Mouse (Mus musculus): ENCODE data around the gene Arnt2. TPM values are rescaled to one million over a fixed set of nuclear protein-coding genes. Genes with fewer than 3 reads are reported as not detected.

The Arnt2 gene
- total and polyA plus RNA-seq, 3 experiments: 0.03 to 0.27 (median 0.17) TPM

DNA sequence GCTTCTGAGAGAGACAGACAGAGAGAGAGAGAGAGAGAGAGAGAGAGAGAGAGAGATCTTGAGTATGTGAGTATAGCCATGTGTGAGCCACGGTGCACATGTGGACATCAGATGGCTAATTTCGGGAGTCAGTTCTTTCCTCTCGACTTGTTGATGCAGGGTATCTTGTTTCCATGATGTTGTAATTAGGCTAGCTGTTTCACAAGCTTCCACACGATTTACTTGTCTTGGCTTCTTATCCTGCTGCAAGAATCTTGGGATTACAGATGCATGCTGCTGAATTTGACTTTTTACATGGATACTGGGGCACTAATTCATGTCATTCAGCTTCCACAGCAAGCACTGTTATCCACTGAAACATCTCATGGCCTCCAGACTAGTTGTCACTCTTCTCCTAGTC, 178.6 kb downstream of the Arnt2 start:
- in situ Hi-C loops (cut with MboI; ENCODE audit: low pct_ligation_motif_present, low pct_unique_long_range_greater_than_20kb, low sequenced_read_pairs): no loop called here

DNA sequence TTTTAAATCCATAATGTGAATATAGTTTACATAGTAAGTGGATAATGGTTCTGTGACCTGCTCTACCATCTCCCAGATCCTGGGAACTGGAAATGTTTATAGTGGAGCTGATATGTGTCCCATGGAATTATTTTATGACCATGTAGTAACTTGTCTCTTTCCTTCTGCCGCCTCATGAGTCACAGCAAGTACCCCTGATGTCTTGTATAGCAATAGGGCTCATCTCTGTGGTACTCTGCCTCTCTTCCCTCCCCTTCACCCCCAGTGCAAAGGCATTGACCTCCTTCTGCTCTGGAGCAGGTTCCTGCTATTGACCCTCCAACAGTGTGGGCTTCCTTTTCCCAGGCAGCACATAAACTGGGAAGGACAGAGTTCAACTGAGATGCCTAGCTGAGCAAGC, 182.3 kb downstream of the Arnt2 start:
- H3K4me3 ChIP-seq (replicated peaks in 1 of 3; ENCODE audit: low read depth in 2 of 3, low read length in 2 of 3, poor library complexity in 1 of 3): no peak overlapping the region
- no peaks in the 10 kb centered on the region for H3K36me3 ChIP-seq (replicated peaks in 1 of 2; ENCODE audit: control insufficient read depth in 1 of 2, insufficient read depth in 1 of 2, low read length in 1 of 2)
- H3K4me2 ChIP-seq (ENCODE audit: insufficient read depth, low read depth, poor library complexity, severe bottlenecking): no peak overlapping the region
- no peak overlapping the region for H3K27ac ChIP-seq (ENCODE audit: insufficient read depth, low read depth)
- no peaks in the 10 kb centered on the region for H3K9me3 ChIP-seq (replicated peaks; ENCODE audit: low read length)
- H3K27me3 ChIP-seq (replicated peaks): no peaks in the 10 kb centered on the region
- dilution Hi-C loops (cut with MboI; ENCODE audit: extremely low pct_ligation_motif_present, extremely low pct_unique_long_range_greater_than_20kb, low sequenced_read_pairs) (no loop called here), in situ Hi-C loops (cut with MboI; ENCODE audit: low pct_ligation_motif_present, low pct_unique_long_range_greater_than_20kb, low sequenced_read_pairs) (no loop called here)
- TF ChIP-seq BHLHE40 (IDR thresholded peaks at IDR 0.05; ENCODE audit: low read depth, low read length): no peak
- no peak for TF ChIP-seq MAZ (IDR thresholded peaks at IDR 0.05; ENCODE audit: low read depth, low read length)
- TF ChIP-seq MAFK (IDR thresholded peaks at IDR 0.05; ENCODE audit: insufficient replicate concordance, low read length): no peak
- no peak for TF ChIP-seq RAD21 (IDR thresholded peaks at IDR 0.05; ENCODE audit: low read depth, low read length)
- TF ChIP-seq TBP (conservative IDR thresholded peaks at IDR 0.05; ENCODE audit: low read depth, low read length): no peak
- no peak for TF ChIP-seq ETS1 (conservative IDR thresholded peaks at IDR 0.05; ENCODE audit: low read depth, low read length)
- TF ChIP-seq PAX5 (IDR thresholded peaks at IDR 0.05; ENCODE audit: low read length): no peak
- no peak for TF ChIP-seq CHD2 (IDR thresholded peaks at IDR 0.05; ENCODE audit: low read length)
- no peak for TF ChIP-seq RCOR1 (conservative IDR thresholded peaks at IDR 0.05; ENCODE audit: low read depth, low read length)
- no peak for TF ChIP-seq IRF4 (IDR thresholded peaks at IDR 0.05; ENCODE audit: low read depth, low read length)
- TF ChIP-seq USF2 (conservative IDR thresholded peaks at IDR 0.05; ENCODE audit: low read depth, low read length): no peak
- TF ChIP-seq ZNF384 (IDR thresholded peaks at IDR 0.05; ENCODE audit: low read depth, low read length): no peak
- no peak for TF ChIP-seq MYC (IDR thresholded peaks at IDR 0.05; ENCODE audit: low read depth, low read length)
- no peak for TF ChIP-seq MAX (IDR thresholded peaks at IDR 0.05; ENCODE audit: low read length)
- H3K79me2 ChIP-seq (replicated peaks; ENCODE audit: control insufficient read depth, extremely low read depth, insufficient read depth, poor library complexity, severe bottlenecking): no peaks in the 10 kb centered on the region
- H3K9ac ChIP-seq (ENCODE audit: insufficient read depth, low read depth): no peak overlapping the region
- peaks cover 0 to 3% of the 10 kb centered on the region in 2 experiments; a peak in 3 of 4 replicates for H3K4me1 ChIP-seq (ENCODE audit: control insufficient read depth in 1 of 2, insufficient read depth in 2 of 2)
- no peak for DNase-seq (ENCODE audit: extremely low read depth)

More for the DNA sequence above, 178.6 kb downstream of the Arnt2 start:
- no peak overlapping the region for H3K4me2 ChIP-seq (ENCODE audit: insufficient read depth, low read depth, poor library complexity, severe bottlenecking)
- peaks cover 0 to 3% of the 10 kb centered on the region in 2 experiments; a peak in 3 of 4 replicates for H3K4me1 ChIP-seq (ENCODE audit: control insufficient read depth in 1 of 2, insufficient read depth in 2 of 2)
- no peaks in the 10 kb centered on the region for H3K9me3 ChIP-seq (replicated peaks; ENCODE audit: low read length)
- H3K9ac ChIP-seq (ENCODE audit: insufficient read depth, low read depth): no peak overlapping the region
- no peaks in the 10 kb centered on the region for H3K79me2 ChIP-seq (replicated peaks; ENCODE audit: control insufficient read depth, extremely low read depth, insufficient read depth, poor library complexity, severe bottlenecking)
- H3K4me3 ChIP-seq (replicated peaks in 1 of 3; ENCODE audit: low read depth in 2 of 3, low read length in 2 of 3, poor library complexity in 1 of 3): no peak overlapping the region
- no peak for DNase-seq (ENCODE audit: extremely low read depth)
- no peak overlapping the region for H3K27ac ChIP-seq (ENCODE audit: insufficient read depth, low read depth)
- no peaks in the 10 kb centered on the region for H3K27me3 ChIP-seq (replicated peaks)
- TF ChIP-seq NRF1 (IDR thresholded peaks at IDR 0.05; ENCODE audit: low read depth, low read length): no peak
- no peak for TF ChIP-seq GABPA (IDR thresholded peaks at IDR 0.05; ENCODE audit: insufficient replicate concordance, low read depth, low read length)
- TF ChIP-seq KAT2A (IDR thresholded peaks at IDR 0.05; ENCODE audit: insufficient replicate concordance, low read length): no peak
- TF ChIP-seq USF1 (IDR thresholded peaks at IDR 0.05; ENCODE audit: low read depth, low read length): no peak
- no peak for TF ChIP-seq HCFC1 (IDR thresholded peaks at IDR 0.05; ENCODE audit: low read depth, low read length)
- no peak for TF ChIP-seq TBP (conservative IDR thresholded peaks at IDR 0.05; ENCODE audit: low read depth, low read length)
- TF ChIP-seq POLR2A (IDR thresholded peaks at IDR 0.05; ENCODE audit: low read depth, low read length): no peak
- TF ChIP-seq SMC3 (IDR thresholded peaks at IDR 0.05; ENCODE audit: low read depth, low read length): no peak
- TF ChIP-seq ETS1 (conservative IDR thresholded peaks at IDR 0.05; ENCODE audit: low read depth, low read length): no peak
- no peaks in the 10 kb centered on the region for H3K36me3 ChIP-seq (replicated peaks in 1 of 2; ENCODE audit: control insufficient read depth in 1 of 2, insufficient read depth in 1 of 2, low read length in 1 of 2)
- dilution Hi-C loops (cut with MboI; ENCODE audit: extremely low pct_ligation_motif_present, extremely low pct_unique_long_range_greater_than_20kb, low sequenced_read_pairs): no loop called here
